Mouse (Mus musculus) liver, postnatal 0 days (tissue): ENCODE measurements around the gene Cpe.
"Not testable (repeated sequence)": the region's sequence is repeated elsewhere in the genome, so short reads cannot be mapped to it uniquely, and the experiment has no call there.

Experiments
- CTCF ChIP-seq: sonication (generic); IDR thresholded peaks from 2 replicates; pipeline ENCODE4 v1.5.1; 2016; ENCODE audit warnings: antibody characterized with exemption, low read depth
- EP300 ChIP-seq: IDR thresholded peaks from 2 replicates; pipeline ENCODE4 v1.6.1; 2016; ENCODE audit warnings: antibody characterized with exemption, low read depth, mild to moderate bottlenecking

DNA sequence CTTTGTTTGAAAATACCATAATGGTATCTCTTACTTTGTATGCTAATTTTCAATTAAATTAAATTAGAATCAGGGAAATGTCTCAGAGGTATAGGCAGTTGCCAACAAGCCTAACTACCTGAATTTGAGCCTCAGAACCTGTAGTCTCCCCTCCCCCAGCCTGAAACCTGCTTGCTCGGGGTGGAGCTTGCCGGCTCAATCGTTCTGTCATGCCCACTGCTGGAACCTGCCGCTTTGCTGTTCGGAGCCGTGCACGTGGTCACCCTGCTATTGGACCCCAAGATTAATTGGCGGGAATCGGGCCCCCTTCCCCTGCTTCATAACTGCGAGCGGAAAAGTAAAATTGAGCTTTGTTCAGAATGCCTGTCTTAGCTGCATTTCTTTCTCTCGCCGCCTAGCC, 26.5 kb downstream of the Cpe start:
- not testable (repeated sequence) for TF ChIP-seq CTCF, EP300
